Mouse (Mus musculus) limb, embryonic 14.5 days (tissue): ENCODE results near the gene Ppp1r13b. TPM values are rescaled to one million over a fixed set of nuclear protein-coding genes. Genes with fewer than 3 reads are reported as not detected.

Experiments
- ATAC-seq: fragments of 200-750 bp; cut with Nextera tagmentation; 2 replicates; pipeline ENCODE4 v1.8.0; 2017; ENCODE audit warnings: low read depth, moderate number of reproducible peaks, moderate TSS enrichment; ENCODE audit not compliant: low FRiP score
- DNase-seq: peaks from one replicate; pipeline ENCODE4 v3.0.0-alpha.2; 2015; ENCODE audit warnings: low spot score
- H3K27ac ChIP-seq: fragments of 300-500 bp; sonication (generic); replicated peaks from 2 replicates; pipeline ENCODE4 v1.5.1; 2014; ENCODE audit warnings: low read depth, mild to moderate bottlenecking, low read length, moderate library complexity, mixed read lengths
- H3K27me3 ChIP-seq: fragments of 300-500 bp; sonication (generic); 2 replicates; pipeline ENCODE4 v1.6.1; 2014; ENCODE audit warnings: low read length, mixed read lengths; ENCODE audit not compliant: control insufficient read depth, insufficient read depth
- H3K36me3 ChIP-seq: fragments of 300-500 bp; sonication (generic); 2 replicates; pipeline ENCODE4 v1.6.1; 2014; ENCODE audit warnings: mild to moderate bottlenecking, low read length, moderate library complexity, mixed read lengths; ENCODE audit not compliant: control insufficient read depth, insufficient read depth
- H3K4me1 ChIP-seq: fragments of 300-500 bp; sonication (generic); 2 replicates; pipeline ENCODE4 v1.6.1; 2014; ENCODE audit warnings: antibody characterized with exemption, low read length, mixed read lengths; ENCODE audit not compliant: control insufficient read depth, insufficient read depth
- H3K4me2 ChIP-seq: fragments of 300-500 bp; sonication (generic); replicated peaks from 2 replicates; pipeline ENCODE4 v1.6.1; 2014; ENCODE audit warnings: low read depth, mild to moderate bottlenecking, low read length, moderate library complexity; ENCODE audit not compliant: severe bottlenecking
- H3K4me3 ChIP-seq: fragments of 300-500 bp; sonication (generic); replicated peaks from 2 replicates; pipeline ENCODE4 v1.5.1; 2014; ENCODE audit warnings: low read length
- H3K9ac ChIP-seq: fragments of 300-500 bp; sonication (generic); 2 replicates; pipeline ENCODE4 v1.6.1; 2014; ENCODE audit warnings: mild to moderate bottlenecking, low read depth, low read length, moderate library complexity; ENCODE audit not compliant: severe bottlenecking
- H3K9me3 ChIP-seq: fragments of 300-500 bp; sonication (generic); 2 replicates; pipeline ENCODE4 v1.6.1; 2016; ENCODE audit warnings: low read length; ENCODE audit not compliant: control insufficient read depth
- POLR2A ChIP-seq: fragments of 200-500 bp; IDR thresholded peaks from 2 replicates; pipeline ENCODE4 v1.8.0; 2012; ENCODE audit warnings: inconsistent platforms, mild to moderate bottlenecking, moderate library complexity, borderline replicate concordance; ENCODE audit not compliant: insufficient read depth, insufficient read length; ENCODE audit errors: extremely low read depth
- WGBS: fragments of 180-500 bp; shearing (Covaris S2); extraction: QIAGEN DNeasy Blood & Tissue Kit; methylation state at CpG from one replicate; pipeline ENCODE4 v1.1.7; 2014; 5-methylcytosine and 5-hydroxymethylcytosine counted together
- polyA plus RNA-seq, 2 experiments: library from polyadenylated mRNA; depleted of rRNA in 1 of 2; stranded (reverse) in 1 of 2; unstranded in 1 of 2; fragments of >200 nt; fragmentation: Nextera tagmentation in 1 of 2; extraction: Ambion mirVana in 1 of 2; gene quantifications; 2 replicates each; pipeline versions ENCODE4 v1.2.1 to v1.2.3; 2012 to 2014

Gene Ppp1r13b
- polyA plus RNA-seq, 2 experiments = 16.8 to 17.3 TPM

DNA sequence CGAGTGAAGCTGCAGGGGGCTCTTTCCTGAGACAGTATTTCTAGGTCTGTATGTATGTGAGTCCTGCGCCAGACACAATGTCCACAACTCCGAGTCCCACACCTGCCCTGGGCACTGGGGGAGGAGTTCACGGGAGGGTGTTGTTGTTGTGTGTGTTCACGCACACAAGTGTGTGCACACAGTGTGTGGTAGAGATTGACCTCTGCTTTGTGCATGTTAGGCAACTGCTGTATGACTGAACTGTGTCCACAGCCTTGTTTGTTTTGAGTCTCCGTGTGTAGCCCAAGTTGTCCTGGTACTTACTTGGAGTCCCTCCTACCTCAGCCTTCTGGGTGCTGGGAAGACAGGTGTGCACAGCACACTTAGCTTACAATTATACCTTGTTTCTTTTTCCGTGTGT lies 117.3 kb downstream of the Ppp1r13b start:
- DNase-seq = no peak
- WGBS = 95% methylated on average over 7 of the region's 7 CpGs
- H3K9ac ChIP-seq = no peak overlapping the region
- no peaks in the 10 kb centered on the region for H3K9me3 ChIP-seq
- H3K27ac ChIP-seq = no peak overlapping the region
- no peak for TF ChIP-seq POLR2A
- H3K27me3 ChIP-seq = no peaks in the 10 kb centered on the region
- H3K4me2 ChIP-seq = no peak overlapping the region
- H3K36me3 ChIP-seq = peaks cover 98% of the 10 kb centered on the region
- ATAC-seq = no peak
- H3K4me3 ChIP-seq = no peak overlapping the region
- no peaks in the 10 kb centered on the region for H3K4me1 ChIP-seq

GRCm38 (mm10) chr12:111790090-111790489 lies 117.8 kb downstream of the Ppp1r13b start:
- no peak overlapping the region for H3K4me2 ChIP-seq
- no peak overlapping the region for H3K27ac ChIP-seq
- H3K4me3 ChIP-seq = no peak overlapping the region
- TF ChIP-seq POLR2A = no peak
- ATAC-seq (no peak), DNase-seq (no peak)
- H3K9ac ChIP-seq = no peak overlapping the region
- WGBS = 83% methylated on average over 5 of the region's 5 CpGs
- peaks cover 98% of the 10 kb centered on the region for H3K36me3 ChIP-seq
- H3K9me3 ChIP-seq = no peaks in the 10 kb centered on the region
- no peaks in the 10 kb centered on the region for H3K4me1 ChIP-seq
- H3K27me3 ChIP-seq = no peaks in the 10 kb centered on the region

DNA sequence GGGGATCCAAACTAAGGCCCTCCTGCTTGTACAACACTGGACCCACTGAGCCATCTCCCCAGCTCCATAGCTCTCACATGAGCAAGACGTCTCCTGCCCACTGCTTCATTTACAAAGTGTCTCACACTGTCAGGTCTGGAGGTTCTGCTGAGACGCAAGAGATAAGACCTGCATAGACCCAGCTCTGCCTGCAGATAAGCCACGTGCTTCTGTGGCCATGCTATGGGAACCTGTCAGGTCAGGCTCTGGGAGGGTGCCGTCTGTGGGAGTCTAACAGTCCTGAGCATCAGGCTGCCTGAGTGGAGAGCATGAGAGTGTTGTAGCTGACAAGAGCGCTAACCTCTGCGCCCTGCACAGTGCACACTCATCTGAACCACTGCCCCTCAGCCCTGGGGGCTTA lies 120.9 kb downstream of the Ppp1r13b start:
- no peak for DNase-seq
- H3K27ac ChIP-seq = no peak overlapping the region
- H3K4me1 ChIP-seq = no peaks in the 10 kb centered on the region
- no peak for ATAC-seq
- peaks cover 95% of the 10 kb centered on the region for H3K36me3 ChIP-seq
- no peaks in the 10 kb centered on the region for H3K9me3 ChIP-seq
- no peak overlapping the region for H3K4me3 ChIP-seq
- H3K4me2 ChIP-seq = no peak overlapping the region
- no peak overlapping the region for H3K9ac ChIP-seq
- TF ChIP-seq POLR2A = no peak
- 93% methylated on average over 6 of the region's 6 CpGs for WGBS
- H3K27me3 ChIP-seq = no peaks in the 10 kb centered on the region

DNA sequence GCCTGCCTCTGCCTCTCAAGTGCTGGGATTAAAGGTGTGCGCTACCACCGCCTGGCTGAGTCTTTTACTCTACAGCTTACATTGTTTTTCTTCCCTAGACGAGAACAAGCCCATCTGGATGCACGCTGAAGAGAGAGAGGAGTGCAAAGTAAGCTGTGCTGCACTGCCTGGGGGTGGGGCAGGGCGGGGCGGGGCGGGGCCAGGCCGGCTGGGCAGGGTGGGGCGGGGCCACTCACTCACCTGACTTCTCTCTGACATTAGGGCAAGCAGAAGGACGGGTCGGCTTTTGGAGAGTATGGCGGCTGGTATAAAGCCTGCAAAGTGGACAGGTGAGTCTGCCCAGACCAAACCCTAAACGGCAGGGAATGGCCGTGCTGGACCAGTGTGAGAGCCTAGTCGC lies 122.7 kb downstream of the Ppp1r13b start:
- ATAC-seq = no peak
- Histone ChIP-seq H3K36me3 (peaks cover 96% of the 10 kb centered on the region), H3K27me3 (no peaks in the 10 kb centered on the region), H3K9me3 (no peaks in the 10 kb centered on the region), H3K9ac (no peak overlapping the region), H3K4me3 (no peak overlapping the region), H3K4me2 (no peak overlapping the region), H3K27ac (no peak overlapping the region), H3K4me1 (no peaks in the 10 kb centered on the region)
- 60% methylated on average over 15 of the region's 15 CpGs for WGBS
- no peak for DNase-seq
- no peak for TF ChIP-seq POLR2A

DNA sequence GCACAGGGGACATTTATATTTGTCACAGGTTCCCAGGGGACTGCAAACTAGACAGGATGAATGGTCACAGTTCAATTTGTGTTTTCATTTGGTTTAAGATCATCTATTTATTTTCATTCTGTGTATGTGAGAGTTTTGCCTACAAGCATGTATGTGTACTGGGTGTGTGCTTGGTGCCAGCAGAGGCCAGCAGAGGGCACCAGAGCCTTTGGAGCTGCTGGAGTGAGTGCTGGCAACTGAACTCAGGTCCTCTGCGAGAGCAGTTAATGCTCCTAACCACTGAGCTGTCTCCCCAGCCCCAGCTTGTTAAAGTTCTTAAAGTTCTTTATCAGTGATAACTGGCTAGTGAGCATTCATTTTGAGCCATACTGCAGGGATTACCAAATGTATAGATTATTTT lies 128.4 kb downstream of the Ppp1r13b start:
- DNase-seq (no peak), ATAC-seq (no peak)
- H3K4me1 ChIP-seq = no peaks in the 10 kb centered on the region
- H3K4me2 ChIP-seq = no peak overlapping the region
- 100% methylated on average over 1 of the region's 1 CpGs for WGBS
- no peaks in the 10 kb centered on the region for H3K27me3 ChIP-seq
- no peaks in the 10 kb centered on the region for H3K9me3 ChIP-seq
- H3K9ac ChIP-seq = no peak overlapping the region
- no peak overlapping the region for H3K4me3 ChIP-seq
- H3K27ac ChIP-seq = no peak overlapping the region
- H3K36me3 ChIP-seq = peaks cover 97% of the 10 kb centered on the region
- no peak for TF ChIP-seq POLR2A

Other genes with a start within 250 kb of the Ppp1r13b start
- gene Ckb, start 235.8 kb downstream of the Ppp1r13b start, polyA plus RNA-seq (2012; rRNA removed) = 133 and 168 TPM in 2 replicates
- gene Ckb, start 235.8 kb downstream of the Ppp1r13b start, polyA plus RNA-seq (2014; fragmentation: Nextera tagmentation; extraction: Ambion mirVana) = 94.7 and 106 TPM in 2 replicates
- 30.8 and 47.4 TPM in 2 replicates for gene Trmt61a, start 230.0 kb downstream of the Ppp1r13b start, polyA plus RNA-seq (2012; rRNA removed)
- 7.2 and 7.3 TPM in 2 replicates for gene Trmt61a, start 230.0 kb downstream of the Ppp1r13b start, polyA plus RNA-seq (2014; fragmentation: Nextera tagmentation; extraction: Ambion mirVana)
- gene Bag5, start 194.9 kb downstream of the Ppp1r13b start, polyA plus RNA-seq (2012; rRNA removed) = 26.5 and 37.2 TPM in 2 replicates
- 61.2 and 63.7 TPM in 2 replicates for gene Bag5, start 194.9 kb downstream of the Ppp1r13b start, polyA plus RNA-seq (2014; fragmentation: Nextera tagmentation; extraction: Ambion mirVana)
- 32.7 and 39.7 TPM in 2 replicates for gene Apopt1, start 194.8 kb downstream of the Ppp1r13b start, polyA plus RNA-seq (2012; rRNA removed)
- gene Apopt1, start 194.8 kb downstream of the Ppp1r13b start, polyA plus RNA-seq (2014; fragmentation: Nextera tagmentation; extraction: Ambion mirVana) = 50.7 and 52.3 TPM in 2 replicates
- gene Klc1, start 149.3 kb downstream of the Ppp1r13b start, polyA plus RNA-seq (2012; rRNA removed) = 121 and 137 TPM in 2 replicates
- 104 and 110 TPM in 2 replicates for gene Klc1, start 149.3 kb downstream of the Ppp1r13b start, polyA plus RNA-seq (2014; fragmentation: Nextera tagmentation; extraction: Ambion mirVana)
- gene Xrcc3, start 94.2 kb downstream of the Ppp1r13b start, polyA plus RNA-seq (2012; rRNA removed) = 26.3 and 32.9 TPM in 2 replicates
- 10.1 and 12.4 TPM in 2 replicates for gene Xrcc3, start 94.2 kb downstream of the Ppp1r13b start, polyA plus RNA-seq (2014; fragmentation: Nextera tagmentation; extraction: Ambion mirVana)
- 102 and 114 TPM in 2 replicates for gene Zfyve21, start 93.9 kb downstream of the Ppp1r13b start, polyA plus RNA-seq (2012; rRNA removed)
- 110 and 119 TPM in 2 replicates for gene Zfyve21, start 93.9 kb downstream of the Ppp1r13b start, polyA plus RNA-seq (2014; fragmentation: Nextera tagmentation; extraction: Ambion mirVana)
- 162 and 174 TPM in 2 replicates for gene Atp5mpl, start 58.9 kb upstream of the Ppp1r13b start, polyA plus RNA-seq (2012; rRNA removed)
- 598 and 677 TPM in 2 replicates for gene Atp5mpl, start 58.9 kb upstream of the Ppp1r13b start, polyA plus RNA-seq (2014; fragmentation: Nextera tagmentation; extraction: Ambion mirVana)
- gene Tdrd9, start 63.4 kb upstream of the Ppp1r13b start, polyA plus RNA-seq (2012; rRNA removed) = 0.78 and 0.81 TPM in 2 replicates
- gene Tdrd9, start 63.4 kb upstream of the Ppp1r13b start, polyA plus RNA-seq (2014; fragmentation: Nextera tagmentation; extraction: Ambion mirVana) = 0.23 and 0.40 TPM in 2 replicates
- gene Rd3l, start 73.2 kb upstream of the Ppp1r13b start, polyA plus RNA-seq (2012; rRNA removed) = not detected in 2 replicates
- not detected in 2 replicates for gene Rd3l, start 73.2 kb upstream of the Ppp1r13b start, polyA plus RNA-seq (2014; fragmentation: Nextera tagmentation; extraction: Ambion mirVana)
- 4.7 and 6.1 TPM in 2 replicates for gene Aspg, start 198.6 kb upstream of the Ppp1r13b start, polyA plus RNA-seq (2012; rRNA removed)
- gene Aspg, start 198.6 kb upstream of the Ppp1r13b start, polyA plus RNA-seq (2014; fragmentation: Nextera tagmentation; extraction: Ambion mirVana) = 2.1 and 2.5 TPM in 2 replicates
- 21.6 and 29.1 TPM in 2 replicates for gene Kif26a, start 238.1 kb upstream of the Ppp1r13b start, polyA plus RNA-seq (2012; rRNA removed)
- gene Kif26a, start 238.1 kb upstream of the Ppp1r13b start, polyA plus RNA-seq (2014; fragmentation: Nextera tagmentation; extraction: Ambion mirVana) = 6.2 and 7.0 TPM in 2 replicates